Mouse (Mus musculus): ENCODE measurements around the gene Adamts12. TPM values are rescaled to one million over a fixed set of nuclear protein-coding genes. Genes with fewer than 3 reads are reported as not detected.

The Adamts12 gene
- polyA plus RNA-seq, 1 experiment from 2014 or later: 0.88 TPM

DNA sequence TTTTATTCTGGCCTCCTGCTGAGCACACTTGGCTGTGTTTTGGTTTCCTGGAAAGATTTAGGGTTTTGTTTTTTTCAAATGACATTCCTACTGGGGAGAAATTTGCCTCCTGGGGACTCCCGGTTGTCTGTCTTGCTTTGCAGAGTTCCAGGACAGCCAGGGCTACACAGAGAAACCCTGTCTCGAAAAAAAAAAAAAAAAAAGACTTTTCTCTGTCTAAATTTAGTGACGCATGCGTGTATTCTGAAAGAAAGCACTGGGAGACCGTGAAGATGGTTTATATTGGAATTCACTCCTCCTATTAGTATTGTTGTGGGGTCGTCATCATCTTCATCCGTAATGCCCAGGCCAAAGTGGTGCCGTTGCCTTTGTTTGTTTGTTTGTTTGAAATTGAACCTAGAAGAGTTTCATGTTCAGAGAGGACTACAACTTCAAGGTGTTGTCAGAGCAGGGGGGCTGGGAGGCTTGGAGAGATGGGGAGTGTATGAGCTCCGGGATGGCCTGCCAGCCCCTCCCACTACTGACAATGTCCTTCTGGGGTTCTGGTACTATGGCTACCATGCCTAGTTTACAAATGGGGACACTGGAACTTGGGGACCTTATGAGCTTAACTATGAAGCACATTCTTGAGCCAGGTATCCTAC, 1.1 kb downstream of the Adamts12 start:
- 14% methylated on average over 9 of the region's 9 CpGs for WGBS

DNA sequence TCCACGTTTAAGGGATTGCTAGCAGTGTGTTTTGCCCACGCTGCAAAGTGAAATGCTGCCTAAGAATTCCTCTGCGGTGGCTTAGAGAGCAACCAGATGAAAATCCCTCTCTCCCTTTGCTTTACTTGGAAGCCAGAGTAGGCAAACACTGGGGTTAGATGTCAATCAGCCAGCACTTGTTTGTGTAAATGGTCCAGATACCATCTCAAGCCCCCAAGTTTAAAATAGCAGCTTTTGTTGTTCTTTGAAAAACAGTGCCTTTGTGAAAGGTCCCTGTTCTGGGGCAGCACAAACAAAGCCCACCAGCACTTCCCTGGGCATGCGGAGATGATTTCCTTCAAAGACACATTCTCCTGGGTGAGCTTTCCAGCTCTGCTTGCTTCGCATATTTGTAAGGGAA, 1.7 kb downstream of the Adamts12 start:
- no peak overlapping the region for H3K4me3 ChIP-seq (ENCODE audit: low read depth, low read length)
- 13% methylated on average over 5 of the region's 5 CpGs for WGBS
- 0 out of 2 replicates have a peak, but pooled peaks cover 11% of the 10 kb centered on the region for H3K4me1 ChIP-seq (ENCODE audit: control insufficient read depth, insufficient read depth, low read length)
- peak overlapping the region; percentile 52 for H3K4me2 ChIP-seq (ENCODE audit: low read length)
- no peak overlapping the region for H3K27ac ChIP-seq (ENCODE audit: low read depth, low read length)
- no peak overlapping the region for H3K9ac ChIP-seq (ENCODE audit: low read length)
- H3K27me3 ChIP-seq (replicated peaks; ENCODE audit: control insufficient read depth, insufficient read depth, low read length): no peaks in the 10 kb centered on the region
- H3K36me3 ChIP-seq (ENCODE audit: control insufficient read depth, insufficient read depth, low read length): no peaks in the 10 kb centered on the region
- no peaks in the 10 kb centered on the region for H3K9me3 ChIP-seq (replicated peaks; ENCODE audit: control insufficient read depth, low read length)
- DNase-seq (ENCODE audit: low spot score) (peak; percentile 15), ATAC-seq (no peak)

More for the DNA sequence above, 1.1 kb downstream of the Adamts12 start:
- H3K27me3 ChIP-seq (replicated peaks; ENCODE audit: control insufficient read depth, insufficient read depth, low read length): no peaks in the 10 kb centered on the region
- H3K4me3 ChIP-seq (ENCODE audit: low read depth, low read length): peak overlapping the region; percentile 14; the same call in 1 of the 2 replicates
- no peak overlapping the region for H3K27ac ChIP-seq (ENCODE audit: low read depth, low read length)
- H3K36me3 ChIP-seq (ENCODE audit: control insufficient read depth, insufficient read depth, low read length): no peaks in the 10 kb centered on the region
- H3K9ac ChIP-seq (ENCODE audit: low read length): peak overlapping the region; percentile 29
- peak overlapping the region; percentile 52 for H3K4me2 ChIP-seq (ENCODE audit: low read length)
- no peaks in the 10 kb centered on the region for H3K9me3 ChIP-seq (replicated peaks; ENCODE audit: control insufficient read depth, low read length)
- 0 out of 2 replicates have a peak, but pooled peaks cover 11% of the 10 kb centered on the region for H3K4me1 ChIP-seq (ENCODE audit: control insufficient read depth, insufficient read depth, low read length)
- no peak for ATAC-seq
- peak; percentile 3 for DNase-seq (ENCODE audit: low spot score)

DNA sequence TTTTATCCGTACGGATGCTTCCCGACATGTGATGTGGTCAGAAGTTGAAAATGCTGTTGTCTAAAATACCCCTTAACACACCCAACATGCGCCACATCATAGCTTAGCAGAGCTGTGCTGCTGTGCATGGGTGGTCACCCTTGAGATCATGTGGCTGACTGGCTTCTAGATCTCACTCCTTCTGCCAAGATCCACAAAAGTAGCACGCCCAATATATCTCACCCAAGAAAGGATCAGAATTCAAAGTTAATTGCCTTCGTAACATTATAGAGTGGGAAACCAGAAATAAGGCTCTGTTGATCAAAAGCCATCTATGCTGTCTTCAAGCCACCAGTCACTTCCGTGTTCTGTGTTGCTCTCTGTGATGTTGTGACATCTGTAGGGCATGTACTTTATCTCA, 3.3 kb downstream of the Adamts12 start:
- WGBS: 86% methylated on average over 7 of the region's 7 CpGs
- ATAC-seq: no peak

DNA sequence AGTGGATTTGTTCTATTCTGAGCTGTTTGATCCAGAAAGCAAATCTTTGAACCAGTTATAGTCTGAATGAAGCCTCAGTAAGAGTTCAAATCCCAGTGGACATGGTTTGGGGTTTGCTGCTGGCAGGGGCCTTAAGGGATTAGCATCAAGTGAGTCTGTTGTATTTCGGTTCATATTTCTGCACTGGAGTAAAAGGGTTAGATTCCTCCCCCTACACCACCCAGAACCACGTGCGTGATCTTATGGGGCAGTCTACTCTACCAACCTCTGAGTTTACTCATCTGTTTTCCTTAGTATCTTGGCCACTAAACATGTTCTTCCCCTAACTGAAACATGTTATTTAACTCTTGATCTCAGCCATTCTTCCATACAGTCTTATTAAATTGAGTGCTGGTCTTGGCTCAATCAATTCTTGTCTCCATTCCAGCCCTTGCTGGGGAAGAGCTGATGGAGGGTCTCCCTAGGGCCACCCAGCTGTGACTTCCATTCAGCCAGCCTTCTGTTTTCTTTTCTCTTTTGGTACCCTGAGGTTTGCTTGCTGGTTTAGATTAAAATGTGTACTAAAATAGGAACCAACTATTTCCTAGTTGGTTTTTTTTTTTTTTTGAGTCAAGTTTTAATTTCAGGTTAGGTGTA, 11.3 kb downstream of the Adamts12 start:
- Histone ChIP-seq H3K4me1 (ENCODE audit: control insufficient read depth, insufficient read depth, low read length) (no peaks in the 10 kb centered on the region), H3K27ac (ENCODE audit: low read depth, low read length) (no peak overlapping the region), H3K27me3 (replicated peaks; ENCODE audit: control insufficient read depth, insufficient read depth, low read length) (no peaks in the 10 kb centered on the region), H3K36me3 (ENCODE audit: control insufficient read depth, insufficient read depth, low read length) (no peaks in the 10 kb centered on the region), H3K4me2 (ENCODE audit: low read length) (no peak overlapping the region), H3K4me3 (ENCODE audit: low read depth, low read length) (no peak overlapping the region), H3K9ac (ENCODE audit: low read length) (no peak overlapping the region), H3K9me3 (replicated peaks; ENCODE audit: control insufficient read depth, low read length) (no peaks in the 10 kb centered on the region)
- 81% methylated on average over 3 of the region's 3 CpGs for WGBS
- ATAC-seq (no peak), DNase-seq (ENCODE audit: low spot score) (no peak)

More for the DNA sequence above, 3.3 kb downstream of the Adamts12 start:
- no peak for DNase-seq (ENCODE audit: low spot score)
- no peak overlapping the region for H3K4me2 ChIP-seq (ENCODE audit: low read length)
- no peak overlapping the region for H3K9ac ChIP-seq (ENCODE audit: low read length)
- no peak overlapping the region for H3K27ac ChIP-seq (ENCODE audit: low read depth, low read length)
- no peak overlapping the region for H3K4me3 ChIP-seq (ENCODE audit: low read depth, low read length)
- no peaks in the 10 kb centered on the region for H3K27me3 ChIP-seq (replicated peaks; ENCODE audit: control insufficient read depth, insufficient read depth, low read length)
- no peaks in the 10 kb centered on the region for H3K36me3 ChIP-seq (ENCODE audit: control insufficient read depth, insufficient read depth, low read length)
- H3K9me3 ChIP-seq (replicated peaks; ENCODE audit: control insufficient read depth, low read length): no peaks in the 10 kb centered on the region
- 0 out of 2 replicates have a peak, but pooled peaks cover 11% of the 10 kb centered on the region for H3K4me1 ChIP-seq (ENCODE audit: control insufficient read depth, insufficient read depth, low read length)

DNA sequence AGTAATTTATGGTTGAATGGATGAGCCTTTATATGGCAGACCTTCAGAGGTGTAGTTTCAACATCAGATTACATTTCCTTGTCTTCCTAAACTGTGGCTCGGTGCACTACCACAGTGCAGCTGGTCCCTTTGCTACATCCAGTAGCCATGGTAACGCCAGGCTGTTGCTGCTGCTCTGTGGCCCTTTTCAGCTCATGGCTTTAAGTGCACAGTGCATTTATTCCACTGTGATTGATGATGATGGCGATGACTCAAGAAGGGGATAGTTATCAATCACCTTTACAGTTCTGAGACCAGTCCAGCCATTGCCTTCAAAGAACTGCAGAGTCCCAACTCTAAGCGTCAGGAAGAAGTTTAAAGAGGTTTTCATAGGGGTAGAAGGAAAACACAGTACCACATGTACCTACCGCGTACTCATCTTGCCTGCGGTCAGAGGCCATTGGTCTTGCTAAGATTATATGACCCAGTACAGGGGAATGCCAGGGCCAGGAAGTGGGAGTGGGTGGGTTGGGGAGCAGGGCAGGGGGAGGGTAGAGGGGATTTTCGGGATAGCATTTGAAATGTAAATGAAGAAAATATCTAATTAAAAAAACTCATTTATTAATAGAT, 18.5 kb downstream of the Adamts12 start:
- WGBS: 78% methylated on average over 8 of the region's 8 CpGs
- no peaks in the 10 kb centered on the region for H3K9me3 ChIP-seq (replicated peaks; ENCODE audit: control insufficient read depth, low read length)
- no peak overlapping the region for H3K4me3 ChIP-seq (ENCODE audit: low read depth, low read length)
- ATAC-seq (peak; percentile 87), DNase-seq (ENCODE audit: low spot score) (peak; percentile 55)
- no peak overlapping the region for H3K4me2 ChIP-seq (ENCODE audit: low read length)
- no peaks in the 10 kb centered on the region for H3K36me3 ChIP-seq (ENCODE audit: control insufficient read depth, insufficient read depth, low read length)
- H3K9ac ChIP-seq (ENCODE audit: low read length): no peak overlapping the region
- H3K27ac ChIP-seq (ENCODE audit: low read depth, low read length): no peak overlapping the region
- no peaks in the 10 kb centered on the region for H3K4me1 ChIP-seq (ENCODE audit: control insufficient read depth, insufficient read depth, low read length)
- H3K27me3 ChIP-seq (replicated peaks; ENCODE audit: control insufficient read depth, insufficient read depth, low read length): no peaks in the 10 kb centered on the region

DNA sequence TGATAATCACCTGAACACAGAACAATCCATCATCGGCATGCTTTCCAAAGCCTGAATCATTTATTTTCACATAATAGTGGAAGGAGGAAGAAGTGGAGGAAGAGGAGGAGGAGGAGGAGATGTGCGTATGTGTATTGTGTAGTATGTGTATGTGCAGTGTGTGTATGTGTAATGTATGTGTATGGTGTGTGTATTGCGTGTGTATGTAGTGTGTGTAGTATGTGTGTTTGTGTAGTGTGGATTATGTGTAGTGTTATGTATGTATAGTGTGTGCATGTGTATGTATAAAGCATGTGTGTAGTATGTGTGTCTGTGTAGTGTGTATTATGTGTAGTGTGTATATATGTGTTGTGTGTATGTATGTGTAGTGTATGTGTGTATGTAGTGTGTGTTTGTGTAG, 19.1 kb downstream of the Adamts12 start:
- Histone ChIP-seq H3K27me3 (replicated peaks; ENCODE audit: control insufficient read depth, insufficient read depth, low read length) (no peaks in the 10 kb centered on the region), H3K9ac (ENCODE audit: low read length) (no peak overlapping the region), H3K4me2 (ENCODE audit: low read length) (no peak overlapping the region), H3K36me3 (ENCODE audit: control insufficient read depth, insufficient read depth, low read length) (no peaks in the 10 kb centered on the region), H3K4me3 (ENCODE audit: low read depth, low read length) (no peak overlapping the region), H3K4me1 (ENCODE audit: control insufficient read depth, insufficient read depth, low read length) (no peaks in the 10 kb centered on the region), H3K27ac (ENCODE audit: low read depth, low read length) (no peak overlapping the region), H3K9me3 (replicated peaks; ENCODE audit: control insufficient read depth, low read length) (no peaks in the 10 kb centered on the region)
- ATAC-seq (no peak), DNase-seq (ENCODE audit: low spot score) (no peak)
- WGBS: 83% methylated on average over 3 of the region's 3 CpGs

DNA sequence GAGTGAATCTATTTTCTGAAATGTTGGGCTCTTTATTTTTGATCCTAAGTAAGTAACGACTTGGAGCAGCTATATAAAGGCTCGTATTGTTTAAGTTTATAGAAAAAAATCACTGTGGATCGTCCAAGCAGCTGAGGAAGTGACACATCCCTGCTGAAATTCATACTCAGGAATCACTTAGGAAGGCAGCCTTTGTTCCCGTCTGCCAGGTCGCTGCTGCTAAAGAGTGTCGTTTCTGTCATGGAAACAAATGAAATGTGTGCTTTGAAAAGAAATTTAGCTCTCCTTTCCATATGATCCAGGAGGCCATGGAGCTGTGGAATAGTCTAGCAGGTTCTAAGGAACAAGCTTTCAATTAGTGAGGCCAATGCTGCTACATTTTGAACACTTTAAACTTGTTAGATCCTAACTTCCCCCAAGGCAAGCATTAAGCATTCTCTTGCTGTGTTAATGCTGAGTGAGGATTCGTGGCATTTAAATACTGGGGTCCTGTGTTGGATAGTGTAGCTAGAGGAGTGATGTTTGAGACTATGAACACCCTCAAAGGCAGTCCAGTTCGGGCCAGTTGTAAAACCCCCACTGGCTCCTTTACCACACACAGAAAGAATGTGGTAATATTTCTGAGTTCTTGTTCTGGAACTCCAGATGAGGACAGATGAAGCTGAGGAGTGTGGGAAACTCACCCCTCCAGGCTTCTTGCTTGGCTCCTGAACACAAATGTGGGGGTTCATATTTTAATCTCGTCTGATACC, 19.8 kb downstream of the Adamts12 start:
- no peaks in the 10 kb centered on the region for H3K9me3 ChIP-seq (replicated peaks; ENCODE audit: control insufficient read depth, low read length)
- no peaks in the 10 kb centered on the region for H3K27me3 ChIP-seq (replicated peaks; ENCODE audit: control insufficient read depth, insufficient read depth, low read length)
- H3K4me2 ChIP-seq (ENCODE audit: low read length): no peak overlapping the region
- ATAC-seq (no peak), DNase-seq (ENCODE audit: low spot score) (peak; percentile 20)
- H3K9ac ChIP-seq (ENCODE audit: low read length): no peak overlapping the region
- no peaks in the 10 kb centered on the region for H3K36me3 ChIP-seq (ENCODE audit: control insufficient read depth, insufficient read depth, low read length)
- WGBS: 30% methylated on average over 9 of the region's 9 CpGs
- H3K4me3 ChIP-seq (ENCODE audit: low read depth, low read length): no peak overlapping the region
- H3K27ac ChIP-seq (ENCODE audit: low read depth, low read length): no peak overlapping the region
- H3K4me1 ChIP-seq (ENCODE audit: control insufficient read depth, insufficient read depth, low read length): no peaks in the 10 kb centered on the region

DNA sequence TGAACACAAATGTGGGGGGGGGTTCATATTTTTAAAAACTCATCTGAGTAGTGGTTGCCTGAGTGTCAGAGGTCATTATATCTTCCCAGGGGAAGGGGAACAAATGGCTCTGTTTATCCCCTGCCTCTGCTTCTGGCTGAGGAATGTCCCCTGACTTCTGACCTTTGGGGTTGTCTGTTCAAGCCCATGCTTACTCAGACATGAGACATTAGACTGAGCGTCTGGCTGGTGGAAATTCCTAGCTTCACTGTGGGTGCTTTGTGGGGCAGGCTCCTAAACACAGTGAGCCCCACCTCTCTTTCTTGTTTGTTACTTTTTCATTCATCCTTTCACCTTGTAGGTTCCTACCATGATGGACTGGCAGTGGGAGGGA, 20.4 kb downstream of the Adamts12 start:
- Histone ChIP-seq H3K27ac (ENCODE audit: low read depth, low read length) (no peak overlapping the region), H3K36me3 (ENCODE audit: control insufficient read depth, insufficient read depth, low read length) (no peaks in the 10 kb centered on the region), H3K4me3 (ENCODE audit: low read depth, low read length) (no peak overlapping the region), H3K9me3 (replicated peaks; ENCODE audit: control insufficient read depth, low read length) (no peaks in the 10 kb centered on the region), H3K27me3 (replicated peaks; ENCODE audit: control insufficient read depth, insufficient read depth, low read length) (no peaks in the 10 kb centered on the region), H3K4me1 (ENCODE audit: control insufficient read depth, insufficient read depth, low read length) (no peaks in the 10 kb centered on the region), H3K9ac (ENCODE audit: low read length) (no peak overlapping the region), H3K4me2 (ENCODE audit: low read length) (no peak overlapping the region)
- 63% methylated on average over 1 of the region's 1 CpGs for WGBS
- ATAC-seq (no peak), DNase-seq (ENCODE audit: low spot score) (no peak)
